Mouse (Mus musculus) natural killer cell, adult 2 months (primary cell): ENCODE data around the gene Zdhhc3.

ENCODE experiments used
- DNase-seq, 2 experiments: peaks; one replicate each; pipeline ENCODE4 v3.0.0; 2022; ENCODE audit warnings: low spot score in 2 of 2

Gene Zdhhc3

GRCm38 (mm10) chr9:123112805-123113521 lies at the start of gene Zdhhc3, which contains the start of gene Exosc7:
TSS of gene Zdhhc3 (minus strand) at chr9:123113205.
TSS of gene Exosc7 (plus strand) at chr9:123113215.
- DNase-seq: peak; percentile 81 to 85

- DNase-seq: no peak
These were observed 48.8 kb upstream of the Zdhhc3 start for GRCm38 (mm10) chr9:123161792-123162191.

- peak; percentile 47 to 48 for DNase-seq
These were observed 46.3 kb upstream of the Zdhhc3 start for GRCm38 (mm10) chr9:123159330-123159729.

- peak; percentile 20 to 22 for DNase-seq
These were observed 45.3 kb upstream of the Zdhhc3 start for GRCm38 (mm10) chr9:123158125-123158836.

- DNase-seq: no peak
These were observed 44.7 kb upstream of the Zdhhc3 start for GRCm38 (mm10) chr9:123157699-123158098.

GRCm38 (mm10) chr9:123156910-123157361 lies 43.9 kb upstream of the Zdhhc3 start:
- peak; percentile 58 to 61 for DNase-seq

- DNase-seq: no peak
These were observed 40.1 kb upstream of the Zdhhc3 start for GRCm38 (mm10) chr9:123153121-123153520.

GRCm38 (mm10) chr9:123152026-123152425 lies 39.0 kb upstream of the Zdhhc3 start:
- DNase-seq: peak; percentile 9 to 45

GRCm38 (mm10) chr9:123151561-123151960 lies 38.6 kb upstream of the Zdhhc3 start:
- DNase-seq: no peak

- no peak for DNase-seq
These were observed 37.4 kb upstream of the Zdhhc3 start, which contains the start of gene Clec3b for GRCm38 (mm10) chr9:123150241-123151020. TSS of gene Clec3b (plus strand) at chr9:123150946.

- DNase-seq: no peak
These were observed 35.4 kb upstream of the Zdhhc3 start for GRCm38 (mm10) chr9:123148430-123148829.

GRCm38 (mm10) chr9:123139887-123140614 lies 27.0 kb upstream of the Zdhhc3 start:
- no peak for DNase-seq

- DNase-seq: no peak
These were observed 26.0 kb upstream of the Zdhhc3 start for GRCm38 (mm10) chr9:123138891-123139474.

GRCm38 (mm10) chr9:123136953-123137682 lies 24.1 kb upstream of the Zdhhc3 start:
- DNase-seq: no peak

- no peak for DNase-seq
These were observed 20.0 kb upstream of the Zdhhc3 start for GRCm38 (mm10) chr9:123132994-123133393.

GRCm38 (mm10) chr9:123127663-123128062 lies 14.7 kb upstream of the Zdhhc3 start:
- DNase-seq: no peak

GRCm38 (mm10) chr9:123124413-123124981 lies 11.5 kb upstream of the Zdhhc3 start:
- DNase-seq: no peak

GRCm38 (mm10) chr9:123123571-123124412 lies 10.8 kb upstream of the Zdhhc3 start:
- DNase-seq: no peak

GRCm38 (mm10) chr9:123123017-123123416 lies 10.0 kb upstream of the Zdhhc3 start:
- DNase-seq: no peak
